Mouse (Mus musculus) heart, adult 10 weeks (tissue): Measurements from ENCODE around the gene Nedd8. TPM values are rescaled to one million over a fixed set of nuclear protein-coding genes. Genes with fewer than 3 reads are reported as not detected.

Experiments
- polyA plus RNA-seq: library from polyadenylated mRNA; stranded (reverse); fragments of 350-450 nt; fragmentation: Illumina TruSeq; extraction: RNeasy Lipid Tissue Mini Kit (QIAGEN cat#74804); gene quantifications from one replicate; pipeline ENCODE4 v1.2.3, GENCODE M21; 2014; ENCODE audit warnings: low read depth, low replicate concordance

Gene Nedd8
- 153 TPM for polyA plus RNA-seq

DNA sequence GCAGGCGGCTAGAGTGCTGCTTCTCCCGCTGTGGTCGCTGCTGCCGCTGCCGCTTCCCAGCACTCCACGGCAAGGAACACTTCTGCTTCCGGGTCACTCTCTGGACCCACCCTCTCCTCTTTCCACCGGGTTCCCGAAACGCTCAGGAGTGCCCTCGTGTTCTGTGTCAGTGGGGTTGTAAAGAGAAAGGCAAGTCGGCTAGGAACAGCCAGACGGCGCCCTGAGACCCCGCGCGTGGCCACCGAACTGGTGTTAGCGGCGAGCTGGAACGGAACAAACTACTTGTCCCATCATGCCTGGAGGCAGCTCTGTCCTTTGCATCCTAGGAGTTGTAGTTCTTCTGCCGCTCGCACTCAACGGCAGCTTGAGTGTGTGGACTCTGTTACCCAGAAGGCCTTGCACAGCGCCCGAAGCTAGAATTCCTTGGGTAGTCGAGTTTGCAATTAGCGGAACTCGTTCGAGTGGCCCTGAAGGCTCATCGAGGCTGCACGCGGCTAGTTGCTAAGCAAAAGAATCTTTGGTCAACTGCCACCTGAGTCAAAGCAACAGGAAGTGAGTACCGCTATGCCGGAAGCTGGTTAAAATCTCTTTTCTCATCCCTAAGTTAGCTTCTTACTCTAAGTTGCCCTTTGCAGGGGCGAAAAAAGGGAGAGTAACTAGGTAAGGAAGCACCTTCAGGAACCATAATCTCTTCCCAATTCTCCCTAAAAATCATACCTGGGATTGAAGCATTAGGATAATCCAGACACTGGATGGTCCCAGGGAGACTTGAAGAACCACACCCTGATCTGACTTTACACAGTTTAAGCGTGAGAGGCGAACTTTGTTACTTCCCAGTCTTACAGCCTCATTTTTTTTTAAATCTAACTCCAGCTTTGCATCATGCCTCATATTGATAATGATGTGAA is at the start of gene Nedd8, which contains the start of gene Gmpr2:
TSS of gene Nedd8 (minus strand) at position 292 of the 908 bp plus-strand sequence.
TSS of gene Gmpr2 (plus strand) at position 109 of the 908 bp plus-strand sequence.

DNA sequence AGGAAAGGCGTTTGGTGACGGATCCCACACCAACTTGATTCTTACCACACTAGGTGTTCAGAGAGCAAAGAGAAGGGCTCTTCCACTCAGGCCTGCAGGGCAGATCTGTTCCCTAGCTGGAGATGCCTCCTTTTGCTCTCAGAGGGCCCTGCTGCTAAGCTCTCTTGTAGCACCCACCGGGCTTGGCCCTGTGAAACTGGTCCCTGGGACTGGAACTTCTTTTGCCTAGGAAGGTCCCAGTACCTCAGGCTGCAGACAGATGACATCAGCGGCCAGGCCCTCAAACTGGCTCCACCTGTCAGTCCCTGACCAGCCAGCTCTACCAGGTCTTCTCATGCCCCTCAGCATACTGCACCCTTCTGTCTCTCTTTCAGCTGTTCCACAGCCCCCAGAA is 41.8 kb upstream of the Nedd8 start, which contains the start of gene Tgm1:
TSS of gene Tgm1 (minus strand) at position 198 of the 394 bp plus-strand sequence.

DNA sequence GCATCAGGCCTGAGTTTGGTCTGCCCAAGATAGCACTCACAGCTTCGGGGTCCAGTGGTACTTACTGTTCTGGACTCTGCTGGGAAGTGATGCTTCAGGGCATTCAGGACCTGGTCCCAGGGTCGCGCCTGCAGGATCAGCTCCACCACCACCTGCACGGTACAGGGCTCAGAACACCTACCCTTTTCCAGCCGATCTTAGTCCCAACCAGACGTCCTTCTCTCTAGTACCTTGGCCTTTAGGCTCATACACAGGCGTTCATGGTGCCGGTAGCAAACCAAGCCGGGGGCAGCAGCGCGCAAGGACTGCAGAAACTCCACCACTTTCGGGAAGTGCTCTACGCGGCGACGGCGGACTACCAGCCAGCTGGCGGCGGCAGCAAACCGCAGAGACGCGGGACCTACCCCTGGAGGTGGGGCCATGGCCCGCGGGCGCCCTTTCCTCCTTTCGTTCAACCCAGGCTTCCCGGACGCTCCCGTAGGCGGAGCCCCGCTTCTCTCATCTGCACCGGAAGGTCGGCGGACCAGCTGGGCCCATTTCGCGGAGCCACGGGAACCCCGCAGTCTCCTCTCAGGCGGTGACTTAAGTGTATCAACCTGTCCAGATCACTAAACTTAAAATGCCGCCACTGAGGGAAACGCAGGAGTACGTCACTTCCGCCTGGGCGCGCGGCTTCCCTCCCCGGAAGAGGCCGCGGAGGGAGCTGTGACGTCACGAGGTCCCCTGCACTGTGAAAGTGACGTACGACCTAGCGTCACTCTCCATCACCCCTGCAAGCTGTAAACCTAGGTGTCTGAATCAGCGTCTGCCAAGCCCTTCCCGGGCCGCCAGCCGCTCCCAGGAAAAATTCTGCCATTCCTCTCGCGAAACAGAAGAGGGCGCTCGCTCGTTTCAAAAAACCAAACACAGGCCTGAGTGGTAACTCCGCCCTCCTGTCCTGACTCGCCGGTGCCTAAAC is 9.5 kb upstream of the Nedd8 start, which contains the start of gene Tinf2:
TSS of gene Tinf2 (minus strand) at position 661 of the 958 bp plus-strand sequence.

DNA sequence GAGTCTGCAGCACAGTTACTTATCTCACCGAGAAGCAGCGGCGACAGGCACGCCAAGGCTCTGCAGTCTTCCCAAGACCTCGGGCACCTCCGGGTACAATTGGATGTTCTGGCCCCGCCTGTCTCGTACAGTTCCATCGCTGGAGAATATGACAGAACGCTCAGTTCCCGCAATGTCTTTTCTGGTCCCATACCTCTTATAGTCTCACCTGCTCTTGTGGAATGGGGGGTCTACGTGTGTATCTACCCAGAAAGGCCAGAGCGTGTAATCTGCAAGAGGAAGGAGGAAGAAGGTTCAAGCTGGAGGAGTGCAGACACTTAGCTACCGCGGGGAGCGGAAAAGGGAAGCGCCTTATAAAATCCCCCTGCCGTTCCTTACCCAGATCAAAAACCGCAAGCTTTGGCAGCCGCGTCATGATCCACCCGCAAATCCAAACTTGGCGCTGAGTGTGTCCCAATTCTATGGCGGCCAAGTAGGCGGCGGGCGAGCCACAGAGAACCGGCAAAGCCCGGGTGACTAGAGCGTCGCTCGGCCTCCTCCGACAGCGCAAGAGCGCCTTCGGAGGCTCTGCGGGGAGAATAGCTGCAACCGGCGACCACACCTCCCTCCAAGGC is 11.9 kb downstream of the Nedd8 start, which contains the start of gene Mdp1:
TSS of gene Mdp1 (minus strand) at position 549 of the 614 bp plus-strand sequence.

DNA sequence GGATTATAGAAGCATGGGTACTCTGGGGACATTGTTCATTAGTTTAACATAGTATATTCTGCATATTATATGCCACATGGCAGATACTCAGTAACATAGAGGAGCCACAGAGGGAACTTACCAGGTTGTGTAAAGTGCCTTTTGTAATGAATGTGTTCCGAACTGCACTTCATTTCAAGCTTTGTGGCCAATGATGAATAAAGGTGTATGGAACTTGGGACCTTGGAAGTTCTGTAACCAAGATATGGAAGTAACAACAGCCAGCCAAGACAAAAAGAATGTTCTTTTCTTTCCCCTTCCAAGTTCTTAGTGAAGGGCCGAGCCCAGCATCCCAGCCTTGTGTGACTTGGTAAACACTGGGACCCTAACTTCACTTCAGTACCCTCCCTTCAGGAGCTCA is 22.0 kb downstream of the Nedd8 start, which contains the start of gene Tssk4:
TSS of gene Tssk4 (plus strand) at position 301 of the 400 bp plus-strand sequence.

DNA sequence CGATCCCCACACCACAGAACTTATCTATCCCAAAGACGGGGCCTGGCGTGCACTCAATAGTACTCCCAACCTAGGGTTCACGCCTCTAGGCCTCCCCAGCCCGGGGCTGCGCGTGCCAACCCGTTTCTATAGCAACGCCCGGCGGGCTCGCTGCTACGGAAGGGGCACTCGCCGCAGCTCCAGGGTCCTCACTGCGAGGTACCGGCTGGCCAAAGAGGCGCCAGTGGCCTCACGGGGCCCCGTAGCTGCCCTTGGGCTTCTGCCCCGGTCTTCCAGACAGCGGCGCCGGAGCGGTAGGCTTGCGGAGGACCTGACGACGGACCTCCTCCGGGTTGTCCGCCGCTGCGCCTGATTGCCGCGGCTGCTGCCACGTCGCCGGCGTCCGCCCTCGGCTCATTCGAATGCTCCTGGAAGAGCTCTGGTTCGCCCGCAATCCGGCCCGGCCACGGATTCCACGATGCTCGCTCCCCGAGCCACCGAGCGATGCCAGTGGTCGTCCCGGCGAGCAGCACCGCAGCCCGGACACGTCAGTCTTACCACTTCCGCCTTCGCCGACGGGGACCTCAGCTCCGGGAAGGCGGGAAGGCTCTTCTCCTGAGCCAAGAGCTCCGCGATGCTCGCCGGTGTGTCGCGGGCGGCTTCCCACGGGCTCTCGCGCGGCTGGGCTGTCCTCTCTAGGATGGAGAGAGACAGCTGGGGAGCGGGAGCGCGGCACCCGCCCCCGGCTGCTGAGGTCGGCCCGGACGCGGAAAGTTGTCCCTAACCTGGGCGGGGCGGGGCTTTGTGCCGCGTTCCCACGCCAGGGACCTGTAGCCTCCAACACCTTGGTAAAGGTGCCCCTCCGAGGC is 28.6 kb downstream of the Nedd8 start, which contains the start of gene Tm9sf1:
TSS of gene Tm9sf1 (minus strand) at position 747 of the 848 bp plus-strand sequence.

DNA sequence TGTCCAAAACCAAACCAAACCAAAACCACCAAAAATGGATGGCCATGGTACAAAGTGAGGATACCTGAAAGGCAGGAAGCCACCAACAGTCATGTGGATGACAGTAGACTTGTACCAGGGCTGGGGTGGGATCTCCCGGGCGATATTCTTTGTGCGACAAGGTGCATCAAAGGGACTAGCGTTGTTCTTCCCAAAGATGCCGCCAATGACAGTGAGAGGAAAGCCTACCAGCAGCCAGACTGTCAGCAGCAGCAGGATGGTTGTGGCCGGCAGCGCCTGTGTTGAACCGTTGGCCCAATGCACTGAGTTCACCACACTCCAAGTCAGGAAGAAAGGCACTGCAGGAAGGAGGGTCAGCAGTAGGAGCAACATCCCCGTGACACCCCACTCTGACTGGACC is 34.1 kb downstream of the Nedd8 start, which contains the start of gene Gm49378:
TSS of gene Gm49378 (minus strand) at position 101 of the 400 bp plus-strand sequence.

DNA sequence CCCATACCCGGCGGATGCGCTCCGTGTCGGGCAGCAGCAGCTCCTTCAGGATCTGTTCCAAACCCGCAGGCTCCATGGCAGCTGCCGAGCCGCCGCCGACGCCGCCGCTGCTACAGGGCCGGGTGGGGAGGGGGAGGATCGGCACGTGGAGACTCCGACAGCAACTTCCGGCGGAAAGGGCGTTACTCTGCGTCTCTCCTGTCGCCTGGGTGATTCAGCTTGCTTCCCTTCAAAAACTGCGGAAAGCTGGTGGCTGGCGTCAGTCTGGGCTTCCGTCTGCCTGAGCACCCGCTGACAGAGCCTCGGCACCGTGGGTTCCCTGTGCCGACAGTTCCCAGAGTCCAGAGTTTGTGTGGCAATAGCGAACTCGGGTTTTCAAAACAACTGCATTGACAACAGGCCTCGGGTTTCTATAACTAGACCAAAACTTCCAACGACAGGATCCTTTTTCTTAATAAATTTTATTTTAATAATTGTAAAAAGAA is 36.4 kb downstream of the Nedd8 start, which contains the start of gene Ipo4:
TSS of gene Ipo4 (minus strand) at position 435 of the 485 bp plus-strand sequence.

DNA sequence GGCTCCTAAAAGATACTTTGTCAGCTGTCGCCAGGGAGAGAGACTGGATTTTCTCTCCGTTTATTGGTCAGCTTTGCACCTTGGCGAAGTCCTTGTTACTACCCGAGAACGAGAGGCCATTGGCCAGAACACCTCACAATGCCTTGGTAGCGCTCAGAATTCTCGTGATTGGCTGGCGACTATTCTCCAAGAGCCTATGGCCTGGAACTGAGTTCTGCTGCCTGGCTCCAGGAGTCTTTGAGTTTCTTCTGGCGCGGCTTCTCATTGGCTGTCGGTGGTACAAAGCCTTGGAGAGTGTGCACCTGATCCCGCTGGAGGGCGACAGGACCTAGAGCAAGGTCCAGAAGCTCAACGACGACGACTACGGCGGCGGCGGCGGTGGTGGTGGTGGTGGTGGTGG is 54.1 kb downstream of the Nedd8 start, which contains the start of gene Rec8:
TSS of gene Rec8 (plus strand) at position 216 of the 400 bp plus-strand sequence.

Other genes with a start within 250 kb of the Nedd8 start
- 123 TPM for gene Dhrs4, start 193.4 kb downstream of the Nedd8 start, polyA plus RNA-seq
- 3.0 TPM for gene Carmil3, start 181.5 kb downstream of the Nedd8 start, polyA plus RNA-seq
- not detected for gene Cpne6, start 161.7 kb downstream of the Nedd8 start, polyA plus RNA-seq
- gene Nrl, start 147.1 kb downstream of the Nedd8 start, polyA plus RNA-seq, result not detected
- 8.5 TPM for gene Pck2, start 131.9 kb downstream of the Nedd8 start, polyA plus RNA-seq
- 175 TPM for gene Dcaf11, start 112.1 kb downstream of the Nedd8 start, polyA plus RNA-seq
- not detected for gene A730061H03Rik, start 111.7 kb downstream of the Nedd8 start, polyA plus RNA-seq
- gene Fitm1, start 96.5 kb downstream of the Nedd8 start, polyA plus RNA-seq, result 182 TPM
- gene Psme1, start 94.0 kb downstream of the Nedd8 start, polyA plus RNA-seq, result 165 TPM
- gene Emc9, start 86.8 kb downstream of the Nedd8 start, polyA plus RNA-seq, result 51.3 TPM
- 100 TPM for gene Psme2, start 81.0 kb downstream of the Nedd8 start, polyA plus RNA-seq
- gene Rnf31, start 80.4 kb downstream of the Nedd8 start, polyA plus RNA-seq, result 19.4 TPM
- 17.2 TPM for gene Irf9, start 68.6 kb downstream of the Nedd8 start, polyA plus RNA-seq
- 0.26 TPM for gene Rec8, start 54.1 kb downstream of the Nedd8 start, polyA plus RNA-seq
- 40.5 TPM for gene Ipo4, start 36.2 kb downstream of the Nedd8 start, polyA plus RNA-seq
- 2.1 TPM for gene Gm49378, start 34.2 kb downstream of the Nedd8 start, polyA plus RNA-seq
- 38.9 TPM for gene Tm9sf1, start 28.3 kb downstream of the Nedd8 start, polyA plus RNA-seq
- gene Tssk4, start 21.9 kb downstream of the Nedd8 start, polyA plus RNA-seq, result 0.45 TPM
- 61.1 TPM for gene Mdp1, start 11.6 kb downstream of the Nedd8 start, polyA plus RNA-seq
- gene Gmpr2, start 183 bp downstream of the Nedd8 start, polyA plus RNA-seq, result 16.2 TPM
- 12.6 TPM for gene Tinf2, start 9.7 kb upstream of the Nedd8 start, polyA plus RNA-seq
- gene Tgm1, start 41.8 kb upstream of the Nedd8 start, polyA plus RNA-seq, result 0.21 TPM
- 15.7 TPM for gene Rabggta, start 50.1 kb upstream of the Nedd8 start, polyA plus RNA-seq
- 55.4 TPM for gene Dhrs1, start 73.6 kb upstream of the Nedd8 start, polyA plus RNA-seq
- gene Nop9, start 73.6 kb upstream of the Nedd8 start, polyA plus RNA-seq, result 10.6 TPM
- 6.6 TPM for gene Cideb, start 86.3 kb upstream of the Nedd8 start, polyA plus RNA-seq
- gene Ltb4r2, start 89.3 kb upstream of the Nedd8 start, polyA plus RNA-seq, result not detected
- gene Ltb4r1, start 93.8 kb upstream of the Nedd8 start, polyA plus RNA-seq, result 0.45 TPM
- 21.5 TPM for gene Adcy4, start 112.0 kb upstream of the Nedd8 start, polyA plus RNA-seq
- gene Ripk3, start 116.7 kb upstream of the Nedd8 start, polyA plus RNA-seq, result 3.1 TPM
- gene Nfatc4, start 151.0 kb upstream of the Nedd8 start, polyA plus RNA-seq, result 5.2 TPM
- 3.8 TPM for gene Nynrin, start 181.9 kb upstream of the Nedd8 start, polyA plus RNA-seq
- gene Cbln3, start 212.3 kb upstream of the Nedd8 start, polyA plus RNA-seq, result not detected
- 13.0 TPM for gene Khnyn, start 212.8 kb upstream of the Nedd8 start, polyA plus RNA-seq
- gene Sdr39u1, start 228.2 kb upstream of the Nedd8 start, polyA plus RNA-seq, result 150 TPM